Mouse (Mus musculus): ENCODE measurements at regions not wholly inside any gene's neighbourhood (a gene's known extent, or its start where the extent isn't known, plus 50 kb on each side); places are given as distances from the start of the nearest gene placed in this dataset.

- no peak overlapping the region for H3K27ac ChIP-seq (ENCODE audit: insufficient read depth, low read depth, low read length)
- TF ChIP-seq POLR2A (IDR thresholded peaks at IDR 0.05; ENCODE audit: borderline replicate concordance, low read depth, low read length) (no peak), CTCF (IDR thresholded peaks at IDR 0.05; ENCODE audit: low read depth, low read length) (no peak)
These were observed 411.9 kb upstream of the Mgat4c start for GRCm38 (mm10) chr10:101269371-101269770.

GRCm38 (mm10) chr10:101271459-101272299 lies 409.6 kb upstream of the Mgat4c start:
- H3K27ac ChIP-seq (ENCODE audit: insufficient read depth, low read depth, low read length): peak overlapping the region; percentile 84
- TF ChIP-seq POLR2A (IDR thresholded peaks at IDR 0.05; ENCODE audit: borderline replicate concordance, low read depth, low read length) (no peak), CTCF (IDR thresholded peaks at IDR 0.05; ENCODE audit: low read depth, low read length) (no peak)
- peaks cover 6% of the 10 kb centered on the region; the same call in 1 of the 2 replicates for H3K4me1 ChIP-seq (ENCODE audit: control insufficient read depth, insufficient read depth, low read length)
- no peak overlapping the region for H3K4me3 ChIP-seq (ENCODE audit: insufficient read depth, low read length)

More at GRCm38 (mm10) chr10:101269371-101269770, 411.9 kb upstream of the Mgat4c start:
- peaks cover 6% of the 10 kb centered on the region; the same call in 1 of the 2 replicates for H3K4me1 ChIP-seq (ENCODE audit: control insufficient read depth, insufficient read depth, low read length)
- no peak overlapping the region for H3K4me3 ChIP-seq (ENCODE audit: insufficient read depth, low read length)

DNA sequence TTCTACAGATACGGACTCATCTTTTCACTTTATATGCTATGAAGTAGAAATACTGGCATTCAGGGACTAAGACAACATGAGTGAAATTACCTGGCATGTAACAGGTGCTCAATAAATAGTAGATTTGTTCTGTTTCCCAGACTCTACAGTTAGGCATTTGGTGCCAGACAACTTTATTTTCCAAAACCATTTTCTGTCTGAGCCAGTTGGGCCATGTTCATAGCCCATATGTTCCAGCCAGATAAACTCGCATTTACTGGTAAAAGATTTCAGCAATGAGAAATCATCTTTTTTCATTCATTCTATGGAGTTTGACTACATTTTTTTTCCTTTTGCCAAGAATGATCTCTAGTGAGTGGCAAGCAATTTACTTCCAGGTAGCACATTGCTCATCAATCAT lies 393.2 kb upstream of the Mgat4c start:
- no peak overlapping the region for H3K4me3 ChIP-seq (ENCODE audit: insufficient read depth, low read length)
- TF ChIP-seq CTCF (IDR thresholded peaks at IDR 0.05; ENCODE audit: low read depth, low read length): no peak
- TF ChIP-seq POLR2A (IDR thresholded peaks at IDR 0.05; ENCODE audit: borderline replicate concordance, low read depth, low read length): no peak
- H3K4me1 ChIP-seq (ENCODE audit: control insufficient read depth, insufficient read depth, low read length): no peaks in the 10 kb centered on the region
- H3K27ac ChIP-seq (ENCODE audit: insufficient read depth, low read depth, low read length): no peak overlapping the region

DNA sequence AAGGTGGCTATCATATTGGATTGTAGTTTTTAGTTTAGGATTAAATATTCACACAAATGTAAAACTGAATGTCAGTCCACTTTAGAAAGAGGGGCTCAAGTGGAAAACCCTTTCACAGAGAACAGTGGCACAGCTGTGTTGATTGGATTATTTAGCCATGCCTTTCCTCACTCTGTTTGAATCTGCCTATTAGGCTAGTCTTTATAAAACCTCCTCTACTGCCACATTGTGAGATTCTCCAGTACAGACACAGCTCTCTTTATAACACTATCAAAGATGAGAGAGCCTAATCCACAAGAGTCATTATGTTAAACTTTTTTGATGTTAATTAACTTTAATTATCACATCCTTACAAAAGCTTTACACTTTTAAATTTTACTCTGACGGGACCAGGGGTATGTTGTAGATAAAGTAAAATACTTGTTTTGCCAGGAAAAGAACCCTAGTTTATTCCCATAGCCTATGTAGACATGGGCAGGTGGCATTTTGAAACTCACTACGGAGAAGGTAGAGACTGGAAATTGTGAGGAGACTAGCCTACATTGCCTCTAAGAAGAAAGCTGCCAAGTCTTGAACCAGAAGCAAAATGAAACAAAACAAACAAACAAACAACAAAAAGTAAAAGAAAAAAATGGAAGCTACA lies 379.0 kb upstream of the Mgat4c start:
- Histone ChIP-seq H3K27ac (ENCODE audit: insufficient read depth, low read depth, low read length) (no peak overlapping the region), H3K4me3 (ENCODE audit: insufficient read depth, low read length) (no peak overlapping the region), H3K4me1 (ENCODE audit: control insufficient read depth, insufficient read depth, low read length) (no peaks in the 10 kb centered on the region)
- no peak for TF ChIP-seq CTCF (IDR thresholded peaks at IDR 0.05; ENCODE audit: low read depth, low read length)
- no peak for TF ChIP-seq POLR2A (IDR thresholded peaks at IDR 0.05; ENCODE audit: borderline replicate concordance, low read depth, low read length)

- no peak for TF ChIP-seq CTCF (IDR thresholded peaks at IDR 0.05; ENCODE audit: low read depth, low read length)
- TF ChIP-seq POLR2A (IDR thresholded peaks at IDR 0.05; ENCODE audit: borderline replicate concordance, low read depth, low read length): no peak
- Histone ChIP-seq H3K27ac (ENCODE audit: insufficient read depth, low read depth, low read length) (no peak overlapping the region), H3K4me1 (ENCODE audit: control insufficient read depth, insufficient read depth, low read length) (no peaks in the 10 kb centered on the region), H3K4me3 (ENCODE audit: insufficient read depth, low read length) (no peak overlapping the region)
These were observed 377.2 kb upstream of the Mgat4c start for GRCm38 (mm10) chr10:101304075-101304474.

- H3K27ac ChIP-seq (ENCODE audit: insufficient read depth, low read depth, low read length): peak overlapping the region; percentile 76
- TF ChIP-seq POLR2A (IDR thresholded peaks at IDR 0.05; ENCODE audit: borderline replicate concordance, low read depth, low read length) (no peak), CTCF (IDR thresholded peaks at IDR 0.05; ENCODE audit: low read depth, low read length) (no peak)
These were observed 364.5 kb upstream of the Mgat4c start for GRCm38 (mm10) chr10:101316659-101317338.

GRCm38 (mm10) chr10:101321080-101321717 lies 360.1 kb upstream of the Mgat4c start:
- Histone ChIP-seq H3K27ac (ENCODE audit: insufficient read depth, low read depth, low read length) (peak overlapping the region; percentile 26; the same call in 1 of the 2 replicates), H3K4me1 (ENCODE audit: control insufficient read depth, insufficient read depth, low read length) (peaks cover 7% of the 10 kb centered on the region; the same call in 1 of the 2 replicates), H3K4me3 (ENCODE audit: insufficient read depth, low read length) (no peak overlapping the region)
- no peak for TF ChIP-seq CTCF (IDR thresholded peaks at IDR 0.05; ENCODE audit: low read depth, low read length)
- TF ChIP-seq POLR2A (IDR thresholded peaks at IDR 0.05; ENCODE audit: borderline replicate concordance, low read depth, low read length): no peak

More at GRCm38 (mm10) chr10:101316659-101317338, 364.5 kb upstream of the Mgat4c start:
- Histone ChIP-seq H3K4me3 (ENCODE audit: insufficient read depth, low read length) (no peak overlapping the region), H3K4me1 (ENCODE audit: control insufficient read depth, insufficient read depth, low read length) (peaks cover 7% of the 10 kb centered on the region; the same call in 1 of the 2 replicates)

DNA sequence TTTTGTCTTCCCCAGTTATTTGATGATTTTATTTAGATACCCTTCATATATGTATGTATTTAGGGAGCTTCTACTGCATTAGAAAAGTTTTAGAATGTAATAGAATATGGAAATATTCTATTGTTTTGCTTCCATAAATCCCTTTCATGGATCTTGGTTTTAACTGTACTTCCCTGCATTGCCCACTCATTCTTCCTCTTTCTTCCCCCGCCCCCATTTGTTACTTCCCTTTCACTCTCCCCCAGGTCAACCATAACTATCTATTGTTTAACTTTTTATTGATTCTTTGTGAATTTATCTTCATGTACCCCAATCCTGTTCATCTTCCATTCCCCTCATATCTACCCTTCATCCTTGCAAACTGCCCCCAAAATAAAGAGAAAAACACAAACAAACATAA lies 356.8 kb upstream of the Mgat4c start:
- 0 out of 2 replicates have a peak, but pooled peaks cover 3% of the 10 kb centered on the region for H3K4me1 ChIP-seq (ENCODE audit: control insufficient read depth, insufficient read depth, low read length)
- H3K27ac ChIP-seq (ENCODE audit: insufficient read depth, low read depth, low read length): no peak overlapping the region
- TF ChIP-seq CTCF (IDR thresholded peaks at IDR 0.05; ENCODE audit: low read depth, low read length) (no peak), POLR2A (IDR thresholded peaks at IDR 0.05; ENCODE audit: borderline replicate concordance, low read depth, low read length) (no peak)
- H3K4me3 ChIP-seq (ENCODE audit: insufficient read depth, low read length): no peak overlapping the region

GRCm38 (mm10) chr10:101328545-101328944 lies 352.7 kb upstream of the Mgat4c start:
- Histone ChIP-seq H3K27ac (ENCODE audit: insufficient read depth, low read depth, low read length) (no peak overlapping the region), H3K4me1 (ENCODE audit: control insufficient read depth, insufficient read depth, low read length) (no peaks in the 10 kb centered on the region)

More at GRCm38 (mm10) chr10:101328545-101328944, 352.7 kb upstream of the Mgat4c start:
- TF ChIP-seq CTCF (IDR thresholded peaks at IDR 0.05; ENCODE audit: low read depth, low read length) (no peak), POLR2A (IDR thresholded peaks at IDR 0.05; ENCODE audit: borderline replicate concordance, low read depth, low read length) (no peak)
- H3K4me3 ChIP-seq (ENCODE audit: insufficient read depth, low read length): no peak overlapping the region
